Mouse (Mus musculus) fat pad, adult 2 months (tissue): ENCODE data around the gene Gm5849.
"Not testable (repeated sequence)": the region's sequence is repeated elsewhere in the genome, so short reads cannot be mapped to it uniquely, and the experiment has no call there.

Experiments used
- DNase-seq: peaks from one replicate; pipeline ENCODE4 v3.0.0-alpha.2; 2011; ENCODE audit warnings: low read depth, low spot score; ENCODE audit errors: extremely low read depth

Gm5849 gene

GRCm38 (mm10) chr3:90777776-90778175 lies at the start of gene Gm5849:
Gene Gm5849 (minus strand): TSS chr3:90777876.
- DNase-seq = not testable (repeated sequence)

GRCm38 (mm10) chr3:90749658-90750057 lies 28.0 kb downstream of the Gm5849 start:
- no peak for DNase-seq

GRCm38 (mm10) chr3:90726606-90727005 lies 51.1 kb downstream of the Gm5849 start, which contains the start of gene Pglyrp4:
Gene Pglyrp4 (plus strand): TSS chr3:90726906.
- DNase-seq = no peak
